Mouse (Mus musculus): ENCODE results near the gene Nisch.

Gene Nisch

DNA sequence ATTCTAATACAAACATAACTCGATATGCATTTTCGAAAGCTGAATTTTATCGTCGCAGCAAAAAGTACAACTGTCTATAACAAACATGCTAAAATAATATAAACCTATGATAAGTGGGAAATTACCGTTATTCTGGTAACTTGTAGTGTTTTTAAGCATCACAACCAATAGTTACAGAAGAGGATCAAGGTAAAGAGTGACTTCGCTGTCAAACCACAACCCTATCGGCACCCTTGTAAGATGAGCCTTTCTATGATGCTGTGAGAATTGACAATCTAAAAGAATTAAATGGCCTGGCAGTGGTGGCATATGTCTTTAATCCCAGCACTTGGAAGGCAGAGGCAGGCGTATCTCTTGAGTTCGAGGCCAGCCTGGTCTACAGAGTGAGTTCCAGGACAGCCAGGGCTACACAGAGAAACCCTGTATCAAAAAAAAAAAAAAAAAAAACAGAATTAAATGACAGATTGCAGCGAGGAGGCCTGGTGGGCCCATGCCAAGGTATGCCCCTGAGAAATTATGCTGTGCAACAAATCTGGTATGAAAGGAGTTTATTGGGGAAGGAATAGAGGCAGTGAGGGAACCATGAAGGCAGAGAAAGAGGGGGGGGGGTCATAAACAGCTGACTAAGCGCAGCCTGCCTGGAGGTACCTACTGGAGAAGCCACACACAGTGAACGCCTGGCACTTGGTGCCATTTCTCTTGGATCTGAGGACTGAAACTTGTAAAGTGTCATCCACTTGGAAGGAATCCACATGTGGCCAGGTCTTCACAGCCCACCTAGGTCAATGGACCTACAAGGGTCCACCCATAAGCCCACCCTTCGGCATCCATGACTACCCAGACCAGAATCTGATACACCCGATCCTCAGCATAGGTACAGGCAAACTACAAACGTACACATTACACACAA lies 87.2 kb downstream of the Nisch start:
- DNase-seq, result no peak

GRCm38 (mm10) chr14:31128826-31129219 lies 87.9 kb downstream of the Nisch start, which contains the start of gene Smim4:
Gene Smim4 (minus strand): TSS chr14:31128956.
- DNase-seq, result peak; percentile 96

GRCm38 (mm10) chr14:31128101-31128825 lies 88.5 kb downstream of the Nisch start:
- DNase-seq, result no peak

- DNase-seq, result no peak
These were observed 89.9 kb downstream of the Nisch start for GRCm38 (mm10) chr14:31126826-31127225.

GRCm38 (mm10) chr14:31125106-31126075 lies 91.4 kb downstream of the Nisch start:
- DNase-seq, result no peak

All from right cerebral cortex, postnatal 14 days (tissue).